Mouse (Mus musculus) CH12.LX (cell line): Measurements from ENCODE around the gene Tle3.

ENCODE experiments used
- BHLHE40 ChIP-seq: IDR thresholded peaks from 2 replicates; pipeline ENCODE4 v1.6.1; 2011; ENCODE audit warnings: mild to moderate bottlenecking, low read depth, low read length, improper control_type of control experiment
- CTCF ChIP-seq, 2 experiments: IDR thresholded peaks in 1 of 2; conservative IDR thresholded peaks in 1 of 2; 2 replicates each; pipeline ENCODE4 v1.5.1; 2011 to 2012; ENCODE audit warnings: low read depth in 2 of 2, low read length in 2 of 2, improper control_type of control experiment in 1 of 2, inconsistent platforms in 1 of 2, mild to moderate bottlenecking in 1 of 2, moderate library complexity in 1 of 2
- EP300 ChIP-seq: IDR thresholded peaks from 2 replicates; pipeline ENCODE4 v1.6.1; 2011; ENCODE audit warnings: low read length, improper control_type of control experiment
- HCFC1 ChIP-seq: IDR thresholded peaks from 2 replicates; pipeline ENCODE4 v1.6.1; 2012; ENCODE audit warnings: low read depth, mild to moderate bottlenecking, inconsistent platforms, low read length, improper control_type of control experiment
- MAX ChIP-seq: IDR thresholded peaks from 2 replicates; pipeline ENCODE4 v1.6.1; 2011; ENCODE audit warnings: low read length, improper control_type of control experiment
- MEF2A ChIP-seq: IDR thresholded peaks from 2 replicates; pipeline ENCODE4 v1.6.1; 2014; ENCODE audit warnings: low read depth, mild to moderate bottlenecking, inconsistent platforms, low read length, improper control_type of control experiment, borderline replicate concordance
- NRF1 ChIP-seq: IDR thresholded peaks from 2 replicates; pipeline ENCODE4 v1.6.1; 2014; ENCODE audit warnings: low read depth, mild to moderate bottlenecking, inconsistent platforms, low read length, improper control_type of control experiment, moderate library complexity
- POLR2A ChIP-seq: IDR thresholded peaks from 2 replicates; pipeline ENCODE4 v1.6.1; 2011; ENCODE audit warnings: low read depth, mild to moderate bottlenecking, improper control_type of control experiment, low read length
- ZMIZ1 ChIP-seq: IDR thresholded peaks from 2 replicates; pipeline ENCODE4 v1.6.1; 2012; ENCODE audit warnings: low read depth, mild to moderate bottlenecking, inconsistent platforms, low read length, improper control_type of control experiment

DNA sequence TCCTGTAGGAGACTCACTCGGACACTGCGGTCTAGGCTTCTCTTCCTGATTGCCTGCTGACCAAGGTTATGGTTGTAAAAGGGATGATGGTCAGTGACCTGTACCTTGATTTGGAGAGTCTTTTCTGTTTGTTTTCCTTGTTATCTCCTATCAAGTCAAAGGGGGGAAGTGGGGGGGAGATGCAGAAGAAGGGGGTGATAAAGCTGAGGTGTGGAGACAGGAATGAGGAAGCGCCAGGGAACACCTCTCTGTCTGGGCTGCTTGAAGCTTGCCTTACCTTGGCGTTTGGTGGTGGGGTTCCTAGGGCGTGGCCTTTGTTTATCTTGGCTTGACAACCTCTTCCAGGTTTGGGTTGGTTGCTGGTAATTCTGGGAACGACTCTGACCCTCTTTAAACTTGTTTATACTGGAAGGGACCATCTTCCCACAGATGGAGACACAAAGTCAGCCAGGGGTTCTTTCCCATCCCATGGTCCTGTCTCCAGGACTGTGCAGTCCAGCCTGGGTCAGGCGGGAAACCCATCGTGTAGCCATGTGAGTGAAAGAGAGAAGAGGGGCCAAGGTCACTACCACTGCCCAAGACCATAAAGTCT lies 10.5 kb downstream of the Tle3 start:
- TF ChIP-seq ZMIZ1 (no peak), CTCF (conservative IDR thresholded peaks at IDR 0.05 in 1 of 2, IDR thresholded peaks at IDR 0.05 in 1 of 2; ENCODE audit: low read depth in 2 of 2, low read length in 2 of 2) (no peak), MEF2A (no peak), POLR2A (no peak), MAX (no peak), EP300 (no peak), HCFC1 (no peak), BHLHE40 (no peak), NRF1 (no peak)
